Mouse (Mus musculus) MEL (cell line): Measurements from ENCODE around the gene Selenon. TPM values are rescaled to one million over a fixed set of nuclear protein-coding genes. Genes with fewer than 3 reads are reported as not detected.

ENCODE experiments used
- DNase-seq: peaks from one replicate; pipeline ENCODE4 v3.0.0; 2011; ENCODE audit warnings: low read depth, low spot score
- H3K27ac ChIP-seq: 2 replicates; pipeline ENCODE4 v1.5.1; 2012; ENCODE audit warnings: low read depth, mild to moderate bottlenecking, control low read depth, low read length, moderate library complexity; ENCODE audit not compliant: control insufficient read depth
- H3K27me3 ChIP-seq, 2 experiments: fragments of 150-350 bp in 1 of 2; sonication (generic) in 1 of 2; 2 replicates each; pipeline ENCODE4 v1.6.1; 2012; ENCODE audit warnings: low read length in 2 of 2, mild to moderate bottlenecking in 2 of 2, improper control_type of control experiment in 1 of 2, moderate library complexity in 1 of 2; ENCODE audit not compliant: insufficient read depth in 2 of 2, control insufficient read depth in 1 of 2
- H3K36me3 ChIP-seq, 2 experiments: 2 replicates each; pipeline ENCODE4 v1.6.1; 2012 to 2014; ENCODE audit warnings: low read length in 2 of 2, improper control_type of control experiment in 1 of 2, inconsistent platforms in 1 of 2, mild to moderate bottlenecking in 1 of 2; ENCODE audit not compliant: insufficient read depth in 2 of 2, control insufficient read depth in 1 of 2
- H3K4me1 ChIP-seq, 2 experiments: fragments of 150-350 bp in 1 of 2; sonication (generic) in 1 of 2; 2 replicates each; pipeline ENCODE4 v1.6.1; 2012; ENCODE audit warnings: low read length in 2 of 2, improper control_type of control experiment in 1 of 2, mild to moderate bottlenecking in 1 of 2; ENCODE audit not compliant: insufficient read depth in 2 of 2, control insufficient read depth in 1 of 2
- H3K4me3 ChIP-seq, 2 experiments: fragments of 150-350 bp in 1 of 2; sonication (generic) in 1 of 2; 2 replicates each; pipeline ENCODE4 v1.5.1; 2012; ENCODE audit warnings: low read depth in 2 of 2, low read length in 2 of 2, mild to moderate bottlenecking in 2 of 2, moderate library complexity in 2 of 2, control low read depth in 1 of 2, improper control_type of control experiment in 1 of 2; ENCODE audit not compliant: control insufficient read depth in 1 of 2, insufficient read depth in 1 of 2
- H3K79me2 ChIP-seq: 2 replicates; pipeline ENCODE4 v1.6.1; 2012; ENCODE audit warnings: mild to moderate bottlenecking, low read length, moderate library complexity; ENCODE audit not compliant: control insufficient read depth, poor library complexity, insufficient read depth
- H3K9ac ChIP-seq: 2 replicates; pipeline ENCODE4 v1.6.1; 2012; ENCODE audit warnings: low read depth, mild to moderate bottlenecking, control low read depth, low read length, moderate library complexity; ENCODE audit not compliant: control insufficient read depth, poor library complexity, severe bottlenecking
- H3K9me3 ChIP-seq: fragments of 150-350 bp; sonication (generic); replicated peaks from 2 replicates; pipeline ENCODE4 v1.6.1; 2012; ENCODE audit warnings: mild to moderate bottlenecking, low read length, improper control_type of control experiment, moderate library complexity; ENCODE audit not compliant: insufficient read depth
- BHLHE40 ChIP-seq: IDR thresholded peaks from 2 replicates; pipeline ENCODE4 v1.6.1; 2012; ENCODE audit warnings: low read depth, mild to moderate bottlenecking, inconsistent platforms, low read length, improper control_type of control experiment, borderline replicate concordance
- CHD1 ChIP-seq: IDR thresholded peaks from 2 replicates; pipeline ENCODE4 v1.6.1; 2012; ENCODE audit warnings: low read depth, mild to moderate bottlenecking, inconsistent platforms, low read length, improper control_type of control experiment
- CHD2 ChIP-seq: IDR thresholded peaks from 2 replicates; pipeline ENCODE4 v1.6.1; 2011; ENCODE audit warnings: low read length, improper control_type of control experiment
- ETS1 ChIP-seq: IDR thresholded peaks from 2 replicates; pipeline ENCODE4 v1.6.1; 2012; ENCODE audit warnings: low read depth, mild to moderate bottlenecking, inconsistent platforms, low read length, improper control_type of control experiment, moderate library complexity
- GABPA ChIP-seq: IDR thresholded peaks from 2 replicates; pipeline ENCODE4 v1.6.1; 2012; ENCODE audit warnings: low read depth, mild to moderate bottlenecking, inconsistent platforms, low read length, improper control_type of control experiment, moderate library complexity
- JUND ChIP-seq: IDR thresholded peaks from 2 replicates; pipeline ENCODE4 v1.6.1; 2011; ENCODE audit warnings: low read depth, mild to moderate bottlenecking, improper control_type of control experiment, low read length
- KAT2A ChIP-seq: conservative IDR thresholded peaks from 2 replicates; pipeline ENCODE4 v1.6.1; 2012; ENCODE audit warnings: low read depth, low read length, improper control_type of control experiment, inconsistent platforms
- MAZ ChIP-seq: IDR thresholded peaks from 2 replicates; pipeline ENCODE4 v1.6.1; 2012; ENCODE audit warnings: low read depth, mild to moderate bottlenecking, inconsistent platforms, low read length, improper control_type of control experiment
- MEF2A ChIP-seq: IDR thresholded peaks from 2 replicates; pipeline ENCODE4 v1.6.1; 2014; ENCODE audit warnings: low read depth, mild to moderate bottlenecking, inconsistent platforms, low read length, improper control_type of control experiment; ENCODE audit not compliant: poor library complexity, insufficient replicate concordance, severe bottlenecking; ENCODE audit errors: extremely low read depth
- MXI1 ChIP-seq: IDR thresholded peaks from 2 replicates; pipeline ENCODE4 v1.6.1; 2011; ENCODE audit warnings: mild to moderate bottlenecking, low read depth, low read length, improper control_type of control experiment
- MYB ChIP-seq: IDR thresholded peaks from 2 replicates; pipeline ENCODE4 v1.6.1; 2011; ENCODE audit warnings: mild to moderate bottlenecking, low read depth, low read length, improper control_type of control experiment
- MYC ChIP-seq: IDR thresholded peaks from 2 replicates; pipeline ENCODE4 v1.6.1; 2011; ENCODE audit warnings: low read depth, mild to moderate bottlenecking, low read length, improper control_type of control experiment, moderate library complexity
- NELFE ChIP-seq: IDR thresholded peaks from 2 replicates; pipeline ENCODE4 v1.6.1; 2011; ENCODE audit warnings: low read depth, low read length, improper control_type of control experiment
- POLR2A ChIP-seq, 2 experiments: IDR thresholded peaks; 2 replicates each; pipeline ENCODE4 v1.6.1; 2011 to 2012; ENCODE audit warnings: low read length in 2 of 2, mild to moderate bottlenecking in 2 of 2, control low read depth in 1 of 2, improper control_type of control experiment in 1 of 2, low read depth in 1 of 2, moderate library complexity in 1 of 2; ENCODE audit not compliant: control insufficient read depth in 1 of 2, insufficient read depth in 1 of 2, poor library complexity in 1 of 2
- RCOR1 ChIP-seq: IDR thresholded peaks from 2 replicates; pipeline ENCODE4 v1.6.1; 2012; ENCODE audit warnings: low read depth, mild to moderate bottlenecking, inconsistent platforms, low read length, improper control_type of control experiment
- SMC3 ChIP-seq: IDR thresholded peaks from 2 replicates; pipeline ENCODE4 v1.6.1; 2011; ENCODE audit warnings: low read depth, low read length, improper control_type of control experiment
- TAL1 ChIP-seq: IDR thresholded peaks from 2 replicates; pipeline ENCODE4 v1.6.1; 2012; ENCODE audit warnings: mild to moderate bottlenecking, inconsistent platforms, low read length, moderate library complexity, mixed read lengths
- TBP ChIP-seq: IDR thresholded peaks from 2 replicates; pipeline ENCODE4 v1.8.0; 2011; ENCODE audit warnings: low read depth, low read length, improper control_type of control experiment
- UBTF ChIP-seq: IDR thresholded peaks from 2 replicates; pipeline ENCODE4 v1.6.1; 2012; ENCODE audit warnings: low read depth, mild to moderate bottlenecking, inconsistent platforms, low read length, improper control_type of control experiment, moderate library complexity, borderline replicate concordance; ENCODE audit not compliant: insufficient read depth
- USF2 ChIP-seq, 2 experiments: IDR thresholded peaks; 2 replicates each; pipeline ENCODE4 v1.6.1; 2011 to 2012; ENCODE audit warnings: improper control_type of control experiment in 2 of 2, low read length in 2 of 2, borderline replicate concordance in 1 of 2, inconsistent platforms in 1 of 2, low read depth in 1 of 2, mild to moderate bottlenecking in 1 of 2; ENCODE audit not compliant: insufficient read depth in 1 of 2
- ZC3H11A ChIP-seq: IDR thresholded peaks from 2 replicates; pipeline ENCODE4 v1.6.1; 2012; ENCODE audit warnings: low read depth, mild to moderate bottlenecking, inconsistent platforms, low read length, improper control_type of control experiment
- ZKSCAN1 ChIP-seq: IDR thresholded peaks from 2 replicates; pipeline ENCODE4 v1.6.1; 2012; ENCODE audit warnings: low read depth, mild to moderate bottlenecking, inconsistent platforms, low read length, improper control_type of control experiment, moderate library complexity
- polyA plus RNA-seq, 2 experiments: library from polyadenylated mRNA; stranded (reverse) in 1 of 2; unstranded in 1 of 2; fragments of >175 nt in 1 of 2; fragments of >200 nt in 1 of 2; gene quantifications; 2 replicates each; pipeline versions ENCODE4 v1.2.1 to v1.2.4; 2012; ENCODE audit warnings: low replicate concordance in 2 of 2, low read depth in 1 of 2; ENCODE audit not compliant: insufficient read length in 2 of 2, insufficient read depth in 1 of 2, missing spikeins in 1 of 2
- total RNA-seq: library from RNA; depleted of rRNA; stranded (reverse); fragments of 300-350 nt; gene quantifications from 2 replicates; pipeline ENCODE4 v1.2.3, GENCODE M21; 2012

Gene Selenon
- total and polyA plus RNA-seq, 3 experiments = 2.9 to 16.3 TPM; not detected in 1

DNA sequence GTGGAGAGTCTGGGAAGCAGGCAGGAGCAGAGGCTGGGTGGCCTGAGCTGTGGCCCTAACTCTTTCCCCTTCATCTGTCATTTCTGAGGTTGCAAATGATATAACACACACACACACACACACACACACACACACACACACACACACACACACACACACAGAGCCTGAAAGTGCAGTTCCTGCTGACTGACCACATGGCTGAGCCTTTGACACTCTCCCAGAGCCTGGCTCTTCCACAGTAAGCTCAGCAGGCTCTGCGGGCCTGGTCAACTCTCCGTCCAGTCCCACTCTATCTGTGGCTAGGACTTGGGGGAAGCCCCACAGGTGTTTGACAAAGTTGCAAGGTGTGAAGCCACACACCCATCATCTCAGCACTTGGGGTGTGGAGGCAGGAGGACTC is 25.3 kb upstream of the Selenon start:
- Histone ChIP-seq H3K27me3 (no peaks in the 10 kb centered on the region), H3K27ac (no peak overlapping the region), H3K9me3 (no peaks in the 10 kb centered on the region), H3K4me3 (no peak overlapping the region), H3K4me1 (peaks cover 0 to 11% of the 10 kb centered on the region in 2 experiments; a peak in 2 of 4 replicates), H3K36me3 (no peaks in the 10 kb centered on the region; a peak in 1 of 4 replicates), H3K9ac (no peak overlapping the region), H3K79me2 (no peaks in the 10 kb centered on the region)
- DNase-seq = no peak
- no peak for TF ChIP-seq USF2 (IDR thresholded peaks at IDR 0.05; ENCODE audit: borderline replicate concordance in 1 of 2, insufficient read depth in 1 of 2, low read depth in 1 of 2, low read length in 2 of 2)
- TF ChIP-seq ZKSCAN1 = no peak
- no peak for TF ChIP-seq BHLHE40
- no peak for TF ChIP-seq POLR2A (IDR thresholded peaks at IDR 0.05; ENCODE audit: control insufficient read depth in 1 of 2, insufficient read depth in 1 of 2, low read depth in 1 of 2, low read length in 2 of 2, poor library complexity in 1 of 2)
- no peak for TF ChIP-seq RCOR1
- no peak for TF ChIP-seq GABPA
- TF ChIP-seq ETS1 = no peak
- TF ChIP-seq TBP = no peak
- no peak for TF ChIP-seq MYC
- no peak for TF ChIP-seq MXI1
- TF ChIP-seq NELFE = no peak
- TF ChIP-seq ZC3H11A = no peak
- no peak for TF ChIP-seq MYB
- no peak for TF ChIP-seq SMC3
- no peak for TF ChIP-seq KAT2A
- TF ChIP-seq JUND = no peak
- TF ChIP-seq MEF2A = no peak

GRCm38 (mm10) chr4:134575486-134575885 is 23.5 kb upstream of the Selenon start:
- Histone ChIP-seq H3K4me1 (peaks cover 0 to 11% of the 10 kb centered on the region in 2 experiments; a peak in 2 of 4 replicates), H3K27me3 (no peaks in the 10 kb centered on the region), H3K27ac (no peak overlapping the region), H3K9me3 (no peaks in the 10 kb centered on the region), H3K9ac (no peak overlapping the region), H3K4me3 (no peak overlapping the region), H3K36me3 (no peaks in the 10 kb centered on the region; a peak in 1 of 4 replicates), H3K79me2 (no peaks in the 10 kb centered on the region)
- no peak for DNase-seq
- TF ChIP-seq CHD1 = no peak
- TF ChIP-seq TAL1 = no peak
- no peak for TF ChIP-seq MAZ
- no peak for TF ChIP-seq UBTF
- TF ChIP-seq POLR2A (IDR thresholded peaks at IDR 0.05; ENCODE audit: control insufficient read depth in 1 of 2, insufficient read depth in 1 of 2, low read depth in 1 of 2, low read length in 2 of 2, poor library complexity in 1 of 2) = no peak
- no peak for TF ChIP-seq CHD2
- TF ChIP-seq, all 39 proteins: peak for 0
